Mouse (Mus musculus) heart, postnatal 0 days (tissue): ENCODE results near the gene Sorcs2.

ENCODE experiments used
- CTCF ChIP-seq: IDR thresholded peaks from 2 replicates; pipeline ENCODE4 v1.5.1; 2016; ENCODE audit warnings: antibody characterized with exemption, control low read depth, low read depth
- EP300 ChIP-seq: IDR thresholded peaks from 2 replicates; pipeline ENCODE4 v1.6.1; 2016; ENCODE audit warnings: antibody characterized with exemption, low read depth

DNA sequence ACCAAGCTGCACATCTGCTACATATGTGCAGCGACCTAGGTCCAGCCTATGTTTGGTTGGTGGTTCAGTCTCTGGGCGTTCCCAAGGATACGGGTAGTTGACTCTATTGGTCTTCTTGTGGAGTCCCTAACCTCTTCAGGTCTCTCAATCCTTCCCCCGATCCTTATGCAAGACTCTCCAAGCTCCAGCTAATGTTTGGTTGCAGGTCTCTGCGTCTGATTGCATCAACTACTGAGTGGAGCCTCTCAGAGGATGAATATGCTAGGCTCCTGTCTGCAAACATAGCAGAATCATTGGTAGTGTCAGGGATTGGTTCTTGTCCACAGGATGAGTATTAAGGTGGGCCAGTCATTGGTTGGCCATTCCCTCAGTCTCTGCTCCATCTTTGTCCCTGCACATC is 140.9 kb downstream of the Sorcs2 start:
- TF ChIP-seq CTCF (no peak), EP300 (no peak)
